Mouse (Mus musculus) layer of hippocampus, adult 8-10 months (tissue): ENCODE measurements around the gene Parvb. TPM values are rescaled to one million over a fixed set of nuclear protein-coding genes. Genes with fewer than 3 reads are reported as not detected.

Source experiments
- DNase-seq, 2 experiments: peaks; one replicate each; pipeline ENCODE4 v3.0.0; 2022; ENCODE audit warnings: low spot score in 2 of 2
- total RNA-seq, 4 experiments: library from RNA; stranded (reverse); gene quantifications; 2 replicates each; pipeline ENCODE4 v1.2.4; 2022

Parvb gene
- total RNA-seq = 10 to 100 TPM; 23.2 to 33.7 (median 26.9) TPM

- peak; percentile 54 to 56 for DNase-seq
Observed at GRCm38 (mm10) chr15:84231721-84232561, at the start of gene Parvb. Gene Parvb (plus strand): TSS chr15:84232043.

GRCm38 (mm10) chr15:84183967-84184366 lies 47.9 kb upstream of the Parvb start:
- DNase-seq = no peak

GRCm38 (mm10) chr15:84186196-84186595 lies 45.6 kb upstream of the Parvb start:
- DNase-seq = no peak

GRCm38 (mm10) chr15:84188887-84189530 lies 42.8 kb upstream of the Parvb start:
- DNase-seq = no peak

GRCm38 (mm10) chr15:84189881-84190280 lies 42.0 kb upstream of the Parvb start:
- no peak for DNase-seq

- no peak for DNase-seq
Observed at GRCm38 (mm10) chr15:84191724-84192057, 40.2 kb upstream of the Parvb start.

GRCm38 (mm10) chr15:84192058-84192791 lies 39.6 kb upstream of the Parvb start, which contains the start of gene Samm50:
Gene Samm50 (plus strand): TSS chr15:84192241.
- peak; percentile 94 for DNase-seq

GRCm38 (mm10) chr15:84196486-84197165 lies 35.2 kb upstream of the Parvb start:
- DNase-seq = no peak

- DNase-seq = no peak
Observed at GRCm38 (mm10) chr15:84207327-84207726, 24.5 kb upstream of the Parvb start.

- no peak for DNase-seq
Observed at GRCm38 (mm10) chr15:84209517-84210412, 22.1 kb upstream of the Parvb start.

GRCm38 (mm10) chr15:84210461-84210860 lies 21.4 kb upstream of the Parvb start:
- DNase-seq = no peak

- no peak for DNase-seq
Observed at GRCm38 (mm10) chr15:84210941-84211340, 20.9 kb upstream of the Parvb start.

GRCm38 (mm10) chr15:84211564-84211963 lies 20.3 kb upstream of the Parvb start:
- no peak for DNase-seq

- DNase-seq = peak; percentile 73 to 91
Observed at GRCm38 (mm10) chr15:84212031-84212755, 19.6 kb upstream of the Parvb start.

- no peak for DNase-seq
Observed at GRCm38 (mm10) chr15:84212756-84213105, 19.1 kb upstream of the Parvb start.

- DNase-seq = no peak
Observed at GRCm38 (mm10) chr15:84213162-84213739, 18.6 kb upstream of the Parvb start.

- no peak for DNase-seq
Observed at GRCm38 (mm10) chr15:84214476-84214875, 17.4 kb upstream of the Parvb start.

GRCm38 (mm10) chr15:84215273-84215672 lies 16.6 kb upstream of the Parvb start:
- DNase-seq = no peak

GRCm38 (mm10) chr15:84216026-84216425 lies 15.8 kb upstream of the Parvb start:
- no peak for DNase-seq
